Mouse (Mus musculus) heart, adult 2 months (tissue): ENCODE data around the gene Mepe.

ENCODE experiments used
- CTCF ChIP-seq: fragments of 200-600 bp; IDR thresholded peaks from 2 replicates; pipeline ENCODE4 v1.8.1; 2022; ENCODE audit warnings: antibody characterized with exemption, mild to moderate bottlenecking, moderate library complexity
- EP300 ChIP-seq: fragments of 200-500 bp; IDR thresholded peaks from 2 replicates; pipeline ENCODE4 v1.6.1; 2011; ENCODE audit warnings: low read depth, low read length, control low read depth; ENCODE audit not compliant: insufficient read depth

- TF ChIP-seq EP300 (0 out of 2 replicates have a peak, but pooled peaks have one; percentile 22), CTCF (no peak)
Measured at GRCm38 (mm10) chr5:104345241-104345630, 20.1 kb downstream of the Mepe start.
